Mouse (Mus musculus) erythroblast, embryonic 14.5 days (primary cell): ENCODE results near the gene Pde8a. TPM values are rescaled to one million over a fixed set of nuclear protein-coding genes. Genes with fewer than 3 reads are reported as not detected.
A peak's percentile ranks its signal among the peaks of the same experiment; 100 is the strongest.

ENCODE experiments used
- H3K27me3 ChIP-seq: 2 replicates; pipeline ENCODE4 v1.6.1; 2012; ENCODE audit warnings: inconsistent platforms; ENCODE audit not compliant: control insufficient read depth
- H3K36me3 ChIP-seq: 2 replicates; pipeline ENCODE4 v1.6.1; 2012; ENCODE audit warnings: mild to moderate bottlenecking, inconsistent platforms; ENCODE audit not compliant: control insufficient read depth
- H3K4me1 ChIP-seq: 2 replicates; pipeline ENCODE4 v1.6.1; 2012; ENCODE audit warnings: inconsistent platforms; ENCODE audit not compliant: control insufficient read depth
- H3K4me3 ChIP-seq: replicated peaks from 2 replicates; pipeline ENCODE3; 2012; ENCODE audit warnings: moderate library complexity, mild to moderate bottlenecking, inconsistent platforms
- H3K9me3 ChIP-seq: 2 replicates; pipeline ENCODE4 v1.6.1; 2012; ENCODE audit warnings: low read length, inconsistent platforms, mixed read lengths; ENCODE audit not compliant: control insufficient read depth
- GATA1 ChIP-seq: IDR thresholded peaks from 2 replicates; pipeline ENCODE4 v1.6.1; 2012; ENCODE audit warnings: low read length, inconsistent platforms, mixed read lengths
- TAL1 ChIP-seq: IDR thresholded peaks from 3 replicates; pipeline ENCODE4 v1.6.1; 2012; ENCODE audit warnings: low read length, inconsistent platforms, mixed read lengths
- polyA plus RNA-seq: library from polyadenylated mRNA; stranded (reverse); fragments of >175 nt; gene quantifications from 2 replicates; pipeline ENCODE4 v1.2.3, GENCODE M21; 2012

Pde8a gene
- polyA plus RNA-seq, 1 experiment, result not detected

- H3K27me3 ChIP-seq, result no peaks in the 10 kb centered on the region
- peaks cover 71% of the 10 kb centered on the region for H3K36me3 ChIP-seq
- H3K4me3 ChIP-seq, result no peak overlapping the region
- H3K4me1 ChIP-seq, result peaks cover 2% of the 10 kb centered on the region; the same call in 1 of the 2 replicates
- no peak for TF ChIP-seq TAL1
- no peak for TF ChIP-seq GATA1
- no peaks in the 10 kb centered on the region for H3K9me3 ChIP-seq
Measured at GRCm38 (mm10) chr7:81335705-81336431, 122.5 kb downstream of the Pde8a start.

- Histone ChIP-seq H3K4me1 (peaks cover 2% of the 10 kb centered on the region; the same call in 1 of the 2 replicates), H3K4me3 (no peak overlapping the region), H3K27me3 (no peaks in the 10 kb centered on the region), H3K9me3 (no peaks in the 10 kb centered on the region), H3K36me3 (peaks cover 76% of the 10 kb centered on the region)
- TF ChIP-seq GATA1, result no peak
- TF ChIP-seq TAL1, result no peak
Measured at GRCm38 (mm10) chr7:81336432-81336786, 123.0 kb downstream of the Pde8a start.

- H3K36me3 ChIP-seq, result peaks cover 82% of the 10 kb centered on the region
- peaks cover 17% of the 10 kb centered on the region for H3K4me1 ChIP-seq
- no peak overlapping the region for H3K4me3 ChIP-seq
Measured at GRCm38 (mm10) chr7:81337785-81338521, 124.6 kb downstream of the Pde8a start.

DNA sequence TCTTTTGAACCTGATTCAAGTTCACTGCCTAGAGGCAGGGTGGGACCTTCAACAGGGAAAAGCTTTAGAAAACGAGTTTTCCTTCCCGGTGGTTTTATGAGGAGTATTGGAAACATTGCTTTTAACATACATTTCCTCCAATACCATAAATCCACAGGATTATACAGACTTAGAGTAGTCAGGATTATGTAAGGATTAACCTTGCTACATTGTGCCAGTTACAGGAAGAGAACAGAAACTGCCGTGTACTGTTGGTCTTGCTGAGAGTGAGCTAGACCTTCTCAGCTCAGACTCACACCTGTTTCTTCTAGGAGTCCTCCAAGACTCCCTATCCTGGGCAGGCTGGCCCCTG, 125.1 kb downstream of the Pde8a start:
- peaks cover 22% of the 10 kb centered on the region for H3K4me1 ChIP-seq
- no peaks in the 10 kb centered on the region for H3K27me3 ChIP-seq
- peaks cover 82% of the 10 kb centered on the region for H3K36me3 ChIP-seq
- no peak overlapping the region for H3K4me3 ChIP-seq
- no peaks in the 10 kb centered on the region for H3K9me3 ChIP-seq
- TF ChIP-seq TAL1 (no peak), GATA1 (no peak)

More at GRCm38 (mm10) chr7:81337785-81338521, 124.6 kb downstream of the Pde8a start:
- Histone ChIP-seq H3K27me3 (no peaks in the 10 kb centered on the region), H3K9me3 (no peaks in the 10 kb centered on the region)
- TF ChIP-seq TAL1, result no peak
- TF ChIP-seq GATA1, result no peak

DNA sequence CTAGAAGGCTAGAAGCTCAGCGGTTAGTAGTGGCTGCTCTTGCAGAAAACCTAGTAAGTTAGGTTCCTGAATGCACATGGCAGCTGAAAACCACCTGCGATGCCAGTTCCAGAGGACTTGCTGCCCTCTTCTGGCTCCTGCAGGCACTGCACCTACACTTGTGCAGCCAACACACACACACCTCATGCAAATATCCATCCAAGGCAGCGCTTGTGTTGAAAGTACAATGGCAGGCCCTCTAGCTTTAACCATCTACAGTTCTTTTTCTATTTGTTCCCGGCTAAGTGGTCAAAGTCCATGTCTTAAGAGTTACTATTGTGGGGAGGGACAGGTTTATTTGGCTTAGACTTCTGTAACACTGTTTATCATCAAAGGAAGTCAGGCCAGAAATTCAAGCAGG, 126.4 kb downstream of the Pde8a start:
- no peak for TF ChIP-seq TAL1
- TF ChIP-seq GATA1, result no peak
- H3K36me3 ChIP-seq, result peaks cover 90% of the 10 kb centered on the region
- H3K4me3 ChIP-seq, result no peak overlapping the region
- H3K27me3 ChIP-seq, result no peaks in the 10 kb centered on the region
- H3K9me3 ChIP-seq, result no peaks in the 10 kb centered on the region
- H3K4me1 ChIP-seq, result peaks cover 33% of the 10 kb centered on the region

DNA sequence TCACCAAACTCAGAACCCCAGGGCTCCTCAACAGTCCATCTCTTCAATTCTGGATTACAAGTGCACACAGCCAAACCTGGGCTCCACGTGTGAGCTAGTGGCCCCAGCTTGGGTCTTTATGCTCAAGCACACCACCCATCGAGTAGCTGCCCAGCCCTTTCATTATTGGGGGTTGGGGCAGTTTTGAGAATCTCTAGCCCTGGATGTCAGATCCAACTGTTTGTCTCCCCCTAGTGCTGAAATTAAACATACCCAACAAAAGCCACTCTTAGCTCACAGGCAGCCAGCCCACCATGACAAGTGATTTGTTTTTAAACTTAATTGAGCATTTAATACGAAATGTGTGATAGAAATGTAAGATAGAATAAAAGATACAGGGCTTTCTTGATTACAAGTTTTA, 128.2 kb downstream of the Pde8a start:
- peaks cover 74% of the 10 kb centered on the region for H3K36me3 ChIP-seq
- peaks cover 38% of the 10 kb centered on the region for H3K4me1 ChIP-seq

GRCm38 (mm10) chr7:81342356-81343094, 129.1 kb downstream of the Pde8a start:
- TF ChIP-seq GATA1 (no peak), TAL1 (no peak)

More for the DNA sequence above, 128.2 kb downstream of the Pde8a start:
- Histone ChIP-seq H3K4me3 (no peak overlapping the region), H3K27me3 (no peaks in the 10 kb centered on the region), H3K9me3 (no peaks in the 10 kb centered on the region)
- TF ChIP-seq TAL1 (no peak), GATA1 (no peak)

DNA sequence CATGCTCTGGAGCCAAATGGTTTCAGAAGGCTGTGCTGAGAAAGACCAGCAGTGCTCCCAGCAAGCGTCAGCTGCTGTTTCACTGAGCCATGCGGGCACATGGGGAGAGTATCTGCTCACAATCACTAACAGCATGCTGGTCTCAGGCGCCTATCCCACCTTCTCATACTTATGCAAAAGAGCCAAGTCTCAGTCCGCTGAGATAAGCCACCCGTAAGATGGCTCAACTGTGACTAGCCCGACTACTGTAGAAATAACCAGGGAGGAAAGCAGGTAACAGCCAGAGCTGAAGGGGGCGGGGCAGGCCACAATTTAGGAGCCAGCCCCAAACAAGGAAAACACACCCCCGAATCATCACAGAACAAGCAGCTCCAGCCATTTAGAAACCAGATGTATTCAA, 129.9 kb downstream of the Pde8a start:
- Histone ChIP-seq H3K27me3 (peaks cover 2% of the 10 kb centered on the region; the same call in 1 of the 2 replicates), H3K4me3 (peak overlapping the region; percentile 90), H3K9me3 (no peaks in the 10 kb centered on the region), H3K4me1 (peaks cover 38% of the 10 kb centered on the region), H3K36me3 (peaks cover 60% of the 10 kb centered on the region)
- no peak for TF ChIP-seq GATA1
- TF ChIP-seq TAL1, result no peak

More at GRCm38 (mm10) chr7:81342356-81343094, 129.1 kb downstream of the Pde8a start:
- Histone ChIP-seq H3K4me1 (peaks cover 38% of the 10 kb centered on the region), H3K27me3 (no peaks in the 10 kb centered on the region), H3K9me3 (no peaks in the 10 kb centered on the region), H3K36me3 (peaks cover 68% of the 10 kb centered on the region), H3K4me3 (peak overlapping the region; percentile 90)

- TF ChIP-seq GATA1 (no peak), TAL1 (no peak)
- H3K4me3 ChIP-seq, result peak overlapping the region; percentile 90
- peaks cover 38% of the 10 kb centered on the region for H3K4me1 ChIP-seq
- peaks cover 2% of the 10 kb centered on the region; the same call in 1 of the 2 replicates for H3K27me3 ChIP-seq
- peaks cover 55% of the 10 kb centered on the region for H3K36me3 ChIP-seq
- H3K9me3 ChIP-seq, result no peaks in the 10 kb centered on the region
Measured at GRCm38 (mm10) chr7:81343831-81344230, 130.4 kb downstream of the Pde8a start.
